Mouse (Mus musculus): ENCODE measurements at regions not wholly inside any gene's neighbourhood (a gene's known extent, or its start where the extent isn't known, plus 50 kb on each side); places are given as distances from the start of the nearest gene placed in this dataset.

DNA sequence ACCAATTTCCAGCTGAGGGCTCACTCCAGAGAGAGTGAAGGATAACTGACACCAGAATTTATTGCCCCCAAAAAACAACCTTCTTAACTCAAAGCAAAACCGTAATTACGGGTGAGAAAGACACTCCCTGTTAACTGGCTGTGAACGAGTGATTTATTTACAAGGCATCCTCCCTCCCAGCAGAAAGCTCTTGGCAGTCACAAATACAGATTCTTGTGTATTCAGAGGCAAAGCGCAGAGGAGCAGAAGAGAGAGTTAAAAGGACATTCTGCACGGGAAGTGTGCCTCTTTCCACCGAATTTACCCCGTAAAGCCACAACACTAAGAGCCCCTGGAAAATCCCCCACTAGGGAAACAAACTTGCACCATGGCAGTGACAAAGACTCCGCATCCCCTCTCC is 312.3 kb upstream of the Jarid2 start:
- peak; percentile 83 for DNase-seq (ENCODE audit: low read depth)
- TF ChIP-seq CTCF (IDR thresholded peaks at IDR 0.05; ENCODE audit: borderline replicate concordance, extremely low read depth, insufficient read depth, insufficient read length) (no peak), POLR2A (IDR thresholded peaks at IDR 0.05; ENCODE audit: borderline replicate concordance, extremely low read depth, insufficient read depth, insufficient read length, poor library complexity, severe bottlenecking) (no peak)

DNA sequence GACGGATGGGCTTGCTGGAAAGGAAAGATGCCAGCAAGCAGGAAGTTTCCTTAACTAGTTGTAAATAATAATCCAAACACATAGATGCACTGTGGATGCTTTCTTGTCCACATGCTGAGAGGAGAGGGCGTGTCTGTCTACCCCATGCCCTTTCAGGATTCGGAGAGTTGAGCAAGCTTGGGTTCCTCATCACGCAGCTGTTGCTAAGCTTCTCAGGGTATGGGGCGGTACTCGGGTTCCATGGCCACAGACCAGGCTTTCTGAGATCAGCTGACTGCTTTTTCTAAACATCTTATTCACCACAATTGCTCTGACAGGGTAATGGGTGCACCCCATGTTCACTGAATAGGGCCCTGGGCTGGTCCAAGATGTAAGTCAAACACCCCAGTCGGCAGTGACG is 310.2 kb upstream of the Jarid2 start:
- no peak for TF ChIP-seq CTCF (IDR thresholded peaks at IDR 0.05; ENCODE audit: borderline replicate concordance, extremely low read depth, insufficient read depth, insufficient read length)
- DNase-seq (ENCODE audit: low read depth), result no peak

DNA sequence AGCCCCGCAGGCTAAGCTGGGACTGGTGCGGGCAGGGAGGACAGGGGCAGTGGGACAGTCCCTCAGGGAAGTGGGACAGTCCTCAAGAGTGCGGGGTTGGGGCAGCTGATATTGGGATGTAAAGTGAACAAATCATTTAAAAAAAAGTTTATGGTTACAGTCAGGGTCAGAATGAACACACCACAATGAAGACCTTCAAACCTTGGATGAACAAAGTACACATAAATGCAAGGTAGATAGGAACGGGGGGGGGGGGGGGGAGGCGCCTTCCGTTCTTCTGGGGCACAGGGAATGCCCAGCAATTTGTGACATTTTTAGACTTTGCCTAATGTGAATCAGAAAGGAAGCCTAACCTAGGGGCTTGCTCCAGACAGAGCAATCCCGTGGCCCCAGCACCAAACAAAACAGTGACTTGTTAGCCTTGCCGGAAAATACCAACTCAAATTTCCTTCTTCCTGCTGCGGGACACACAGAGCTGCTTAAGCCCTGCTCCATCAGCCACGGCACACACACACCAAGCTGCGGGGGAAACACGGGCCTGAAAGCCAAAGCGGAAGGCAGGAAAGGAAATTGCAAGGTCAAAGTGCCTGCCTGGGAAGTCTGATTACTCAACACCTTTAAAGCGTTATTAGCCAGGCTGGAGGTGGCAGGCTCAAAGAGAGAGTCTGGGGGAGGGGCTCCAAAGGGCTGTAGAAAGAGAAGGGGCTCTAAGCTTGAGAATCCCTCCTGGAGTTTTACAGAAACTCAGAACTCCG is 309.6 kb upstream of the Jarid2 start:
- peak; percentile 58 for DNase-seq (ENCODE audit: low read depth)
- TF ChIP-seq POLR2A (IDR thresholded peaks at IDR 0.05; ENCODE audit: borderline replicate concordance, extremely low read depth, insufficient read depth, insufficient read length, poor library complexity, severe bottlenecking) (no peak), CTCF (IDR thresholded peaks at IDR 0.05; ENCODE audit: borderline replicate concordance, extremely low read depth, insufficient read depth, insufficient read length) (no peak)

DNA sequence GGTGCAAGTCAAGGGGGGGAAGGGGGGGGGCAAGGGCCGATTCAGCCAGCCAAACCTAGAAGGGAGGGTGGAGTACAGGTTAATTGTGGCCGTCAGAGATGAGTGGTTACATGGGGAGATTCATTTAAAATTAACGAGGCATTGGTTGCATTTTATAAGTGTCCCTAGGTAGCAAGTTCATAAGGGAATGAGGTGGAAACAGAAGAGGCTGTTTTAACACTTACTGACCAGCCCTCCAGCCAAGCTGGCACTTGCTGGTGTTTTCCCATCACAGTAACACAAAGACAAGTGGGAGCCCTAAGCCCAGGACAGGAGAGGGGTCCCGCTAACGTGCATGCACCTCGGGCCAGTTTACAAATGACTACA is 309.1 kb upstream of the Jarid2 start:
- TF ChIP-seq POLR2A (IDR thresholded peaks at IDR 0.05; ENCODE audit: borderline replicate concordance, extremely low read depth, insufficient read depth, insufficient read length, poor library complexity, severe bottlenecking), result no peak
- no peak for DNase-seq (ENCODE audit: low read depth)

DNA sequence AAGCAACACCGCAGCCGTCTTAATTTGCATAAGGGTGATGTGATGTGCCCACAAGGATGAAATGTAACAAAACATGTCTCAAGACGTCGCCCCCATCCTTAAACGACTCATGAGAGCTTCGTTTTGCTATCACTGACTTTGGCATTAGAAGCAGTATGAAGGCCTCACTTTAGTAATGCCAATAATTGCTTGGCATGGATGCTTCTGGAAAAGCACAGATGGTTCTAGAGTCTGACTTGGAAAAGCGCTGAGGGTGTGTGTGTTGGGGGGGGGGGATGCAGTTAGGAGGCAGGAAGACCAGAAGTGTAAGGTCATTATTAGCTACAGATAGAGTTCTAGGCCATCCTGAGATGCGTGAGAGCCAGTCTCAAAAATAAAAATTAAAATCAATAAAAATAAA is 308.3 kb upstream of the Jarid2 start:
- peak; percentile 59 for DNase-seq (ENCODE audit: low read depth)
- TF ChIP-seq POLR2A (IDR thresholded peaks at IDR 0.05; ENCODE audit: borderline replicate concordance, extremely low read depth, insufficient read depth, insufficient read length, poor library complexity, severe bottlenecking) (no peak), CTCF (IDR thresholded peaks at IDR 0.05; ENCODE audit: borderline replicate concordance, extremely low read depth, insufficient read depth, insufficient read length) (no peak)

DNA sequence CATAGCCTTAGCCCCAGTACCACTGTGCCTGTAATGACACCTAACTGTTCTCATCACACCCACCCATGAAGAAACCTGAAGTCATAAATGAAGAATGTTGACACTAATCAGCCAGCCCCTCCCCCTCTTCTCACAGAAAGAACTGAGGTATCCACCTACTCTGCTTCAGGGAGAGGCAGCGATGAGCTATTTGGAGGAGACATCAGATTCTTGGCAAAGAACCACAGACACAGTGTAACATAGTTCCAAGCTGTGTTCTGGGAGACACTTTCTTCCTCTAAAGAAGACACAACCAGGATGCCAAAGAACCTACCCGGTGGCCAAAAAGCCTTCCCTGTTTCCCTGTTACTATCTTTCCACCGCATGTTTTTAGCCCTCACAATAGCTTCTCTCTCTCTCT is 307.8 kb upstream of the Jarid2 start:
- peak; percentile 45 for DNase-seq (ENCODE audit: low read depth)

DNA sequence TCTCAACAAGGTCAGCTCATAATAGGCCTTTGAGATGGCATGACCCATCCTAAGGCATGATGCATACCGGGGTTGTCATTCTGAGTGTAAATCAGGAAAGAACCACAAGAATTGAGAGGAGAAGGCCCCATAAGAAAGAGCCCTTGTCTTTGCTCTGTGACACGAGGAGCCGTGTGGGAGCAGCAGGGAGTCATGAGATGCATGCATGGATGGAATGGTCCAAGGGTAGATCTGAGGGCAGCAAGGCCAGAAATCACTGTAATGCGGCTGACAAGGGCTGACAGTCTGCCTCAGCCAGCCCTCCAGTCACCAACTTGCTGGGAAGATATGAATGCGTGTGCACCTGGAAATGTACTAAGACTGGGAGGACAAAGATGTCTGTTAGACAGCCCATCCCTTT is 307.4 kb upstream of the Jarid2 start:
- no peak for TF ChIP-seq POLR2A (IDR thresholded peaks at IDR 0.05; ENCODE audit: borderline replicate concordance, extremely low read depth, insufficient read depth, insufficient read length, poor library complexity, severe bottlenecking)
- no peak for TF ChIP-seq CTCF (IDR thresholded peaks at IDR 0.05; ENCODE audit: borderline replicate concordance, extremely low read depth, insufficient read depth, insufficient read length)
- no peak for DNase-seq (ENCODE audit: low read depth)

More for the DNA sequence above, 307.8 kb upstream of the Jarid2 start:
- TF ChIP-seq POLR2A (IDR thresholded peaks at IDR 0.05; ENCODE audit: borderline replicate concordance, extremely low read depth, insufficient read depth, insufficient read length, poor library complexity, severe bottlenecking), result no peak
- TF ChIP-seq CTCF (IDR thresholded peaks at IDR 0.05; ENCODE audit: borderline replicate concordance, extremely low read depth, insufficient read depth, insufficient read length), result no peak

DNA sequence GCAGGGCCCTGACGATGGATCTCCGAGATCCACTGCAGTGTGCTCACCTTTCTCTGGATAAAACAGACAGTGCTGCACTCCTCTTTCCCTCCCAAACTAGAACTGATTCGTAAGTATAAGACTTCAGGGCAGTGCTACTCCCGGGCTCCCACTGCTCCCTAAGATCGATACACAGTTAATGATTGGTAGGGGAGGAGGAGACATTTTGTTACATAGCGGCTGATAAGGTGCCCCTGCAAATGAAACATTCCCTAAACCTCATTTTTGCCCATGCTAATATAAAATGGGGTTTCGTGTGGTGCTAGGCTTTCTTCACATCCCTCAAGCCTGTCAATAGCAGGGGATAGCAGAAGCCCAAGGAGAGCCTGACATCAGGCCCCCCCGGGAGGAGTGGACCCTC is 298.8 kb upstream of the Jarid2 start:
- DNase-seq (ENCODE audit: low read depth), result no peak
- TF ChIP-seq CTCF (IDR thresholded peaks at IDR 0.05; ENCODE audit: borderline replicate concordance, extremely low read depth, insufficient read depth, insufficient read length) (no peak), POLR2A (IDR thresholded peaks at IDR 0.05; ENCODE audit: borderline replicate concordance, extremely low read depth, insufficient read depth, insufficient read length, poor library complexity, severe bottlenecking) (no peak)

DNA sequence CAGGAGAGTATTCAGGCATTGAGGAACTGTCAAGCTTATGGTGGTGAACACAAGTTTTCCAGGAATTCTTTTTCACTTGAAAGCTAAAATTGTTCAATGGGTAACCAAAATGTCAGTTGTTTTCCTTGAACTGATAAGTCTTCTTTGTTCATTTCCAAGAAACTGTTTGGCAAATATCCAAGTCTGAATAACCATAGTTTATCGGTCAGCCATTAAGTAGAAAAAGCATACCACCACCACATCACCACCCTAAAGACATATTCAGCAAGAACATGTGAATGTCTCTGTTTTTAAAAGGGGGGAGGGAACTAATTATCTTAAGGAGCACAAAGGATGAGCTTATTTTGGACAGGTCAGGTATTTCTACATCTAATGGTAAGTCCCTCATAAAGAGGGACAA is 291.6 kb upstream of the Jarid2 start:
- TF ChIP-seq POLR2A (IDR thresholded peaks at IDR 0.05; ENCODE audit: borderline replicate concordance, extremely low read depth, insufficient read depth, insufficient read length, poor library complexity, severe bottlenecking) (no peak), CTCF (IDR thresholded peaks at IDR 0.05; ENCODE audit: borderline replicate concordance, extremely low read depth, insufficient read depth, insufficient read length) (no peak)
- DNase-seq (ENCODE audit: low read depth), result no peak

DNA sequence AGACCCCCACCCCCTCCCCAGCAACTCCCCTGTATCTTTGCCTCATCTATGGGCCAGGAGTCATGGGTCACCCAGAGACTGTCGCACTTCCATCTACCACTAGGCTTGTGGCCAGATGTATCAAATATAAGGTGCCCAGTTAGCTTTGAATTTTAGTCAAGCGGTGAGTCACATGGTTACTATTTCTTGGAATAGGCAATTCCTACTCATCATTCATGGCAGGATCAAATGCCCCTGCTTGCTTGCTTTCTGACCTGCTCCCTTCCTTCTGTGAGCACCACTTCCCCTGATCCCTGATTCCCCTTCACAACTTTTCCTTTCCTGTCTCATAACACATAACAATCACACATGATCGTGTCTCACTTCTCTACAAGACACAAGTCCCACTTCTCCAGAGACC is 288.2 kb upstream of the Jarid2 start:
- DNase-seq (ENCODE audit: low read depth), result no peak
- TF ChIP-seq CTCF (IDR thresholded peaks at IDR 0.05; ENCODE audit: borderline replicate concordance, extremely low read depth, insufficient read depth, insufficient read length) (no peak), POLR2A (IDR thresholded peaks at IDR 0.05; ENCODE audit: borderline replicate concordance, extremely low read depth, insufficient read depth, insufficient read length, poor library complexity, severe bottlenecking) (no peak)

DNA sequence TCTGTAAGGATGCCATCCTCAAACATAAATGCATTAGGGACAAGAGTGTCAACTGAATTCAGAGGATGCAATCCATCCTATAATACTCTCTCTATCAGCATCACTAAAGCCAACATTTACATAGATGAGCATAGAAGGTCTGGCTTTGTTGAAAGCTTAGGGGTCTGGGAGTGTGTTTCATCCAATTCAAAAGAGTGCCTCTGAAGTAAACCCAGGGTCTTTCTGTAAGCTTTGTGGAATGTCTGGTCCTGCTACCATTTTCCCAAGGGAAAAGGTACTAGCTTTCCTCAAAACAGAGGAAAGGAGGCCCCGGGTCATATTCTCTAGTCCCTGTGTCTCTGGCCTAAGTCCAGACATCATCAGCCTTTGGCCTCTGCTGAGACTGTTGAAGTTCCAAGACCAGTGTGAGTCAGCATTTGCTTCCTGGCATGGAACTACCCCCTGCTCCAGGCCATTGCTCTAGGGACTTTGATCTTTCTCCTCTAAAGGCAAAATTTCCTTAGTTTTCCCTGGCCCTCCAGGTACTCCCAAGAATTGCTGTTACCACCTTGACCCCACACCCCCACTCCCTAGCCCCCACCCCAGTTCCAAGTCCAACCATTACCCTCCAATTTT is 280.0 kb upstream of the Jarid2 start:
- no peak for DNase-seq (ENCODE audit: low read depth)
- TF ChIP-seq CTCF (IDR thresholded peaks at IDR 0.05; ENCODE audit: borderline replicate concordance, extremely low read depth, insufficient read depth, insufficient read length) (no peak), POLR2A (IDR thresholded peaks at IDR 0.05; ENCODE audit: borderline replicate concordance, extremely low read depth, insufficient read depth, insufficient read length, poor library complexity, severe bottlenecking) (no peak)

DNA sequence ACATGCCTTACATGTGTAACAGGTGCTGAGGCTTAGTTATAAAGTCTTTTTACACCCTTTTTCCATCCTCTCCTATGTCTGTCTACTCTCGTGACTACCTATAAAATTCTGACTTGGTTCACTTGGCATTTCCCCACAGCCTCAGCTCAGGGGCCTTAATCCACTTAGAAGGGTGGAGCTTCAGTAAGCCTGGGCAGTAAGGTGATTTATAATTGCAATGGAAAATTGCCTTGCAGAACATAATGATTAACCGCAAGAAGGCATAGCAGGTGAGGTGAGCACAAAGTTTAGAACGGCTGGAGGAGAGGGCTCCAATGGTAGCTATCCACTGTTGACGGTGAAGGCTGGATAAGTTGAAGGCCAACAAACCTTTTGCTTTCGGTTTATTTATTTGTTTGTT is 278.1 kb upstream of the Jarid2 start:
- TF ChIP-seq CTCF (IDR thresholded peaks at IDR 0.05; ENCODE audit: borderline replicate concordance, extremely low read depth, insufficient read depth, insufficient read length) (no peak), POLR2A (IDR thresholded peaks at IDR 0.05; ENCODE audit: borderline replicate concordance, extremely low read depth, insufficient read depth, insufficient read length, poor library complexity, severe bottlenecking) (no peak)
- no peak for DNase-seq (ENCODE audit: low read depth)

Data from brain, embryonic 14.5 days (tissue).